Mouse (Mus musculus) intestine, embryonic 15.5 days (tissue): Measurements from ENCODE around the gene Dnajb8. TPM values are rescaled to one million over a fixed set of nuclear protein-coding genes. Genes with fewer than 3 reads are reported as not detected.

Experiments used
- ATAC-seq: fragments of 200-750 bp; cut with Nextera tagmentation; 2 replicates; pipeline ENCODE4 v1.8.0; 2017; ENCODE audit warnings: moderate TSS enrichment, moderate library complexity
- H3K27ac ChIP-seq: fragments of 300-500 bp; sonication (generic); 2 replicates; pipeline ENCODE4 v1.5.1; 2015; ENCODE audit warnings: mild to moderate bottlenecking, inconsistent platforms
- H3K27me3 ChIP-seq: fragments of 300-500 bp; sonication (generic); replicated peaks from 2 replicates; pipeline ENCODE4 v1.6.1; 2015; ENCODE audit warnings: inconsistent platforms
- H3K36me3 ChIP-seq: fragments of 300-500 bp; sonication (generic); 2 replicates; pipeline ENCODE4 v1.6.1; 2015; ENCODE audit warnings: inconsistent platforms
- H3K4me1 ChIP-seq: fragments of 300-500 bp; sonication (generic); replicated peaks from 2 replicates; pipeline ENCODE4 v1.6.1; 2015; ENCODE audit warnings: inconsistent platforms
- H3K4me2 ChIP-seq: fragments of 300-500 bp; sonication (generic); replicated peaks from 2 replicates; pipeline ENCODE4 v1.6.1; 2015; ENCODE audit warnings: mild to moderate bottlenecking, inconsistent platforms
- H3K4me3 ChIP-seq: fragments of 300-500 bp; sonication (generic); replicated peaks from 2 replicates; pipeline ENCODE4 v1.5.1; 2015; ENCODE audit warnings: inconsistent platforms
- H3K9ac ChIP-seq: fragments of 300-500 bp; sonication (generic); 2 replicates; pipeline ENCODE4 v1.6.1; 2015; ENCODE audit warnings: inconsistent platforms
- H3K9me3 ChIP-seq: fragments of 300-500 bp; sonication (generic); 2 replicates; pipeline ENCODE4 v1.6.1; 2016; ENCODE audit warnings: inconsistent platforms
- WGBS: fragments of 180-500 bp; shearing (Covaris S2); methylation state at CpG from one replicate; pipeline ENCODE4 v1.1.7; 2015; 5-methylcytosine and 5-hydroxymethylcytosine counted together
- polyA plus RNA-seq: library from polyadenylated mRNA; unstranded; fragments of >200 nt; fragmentation: Nextera tagmentation; extraction: Ambion mirVana; gene quantifications from 2 replicates; pipeline ENCODE4 v1.2.1, GENCODE M21; 2015

The Dnajb8 gene
- polyA plus RNA-seq, 1 experiment from 2014 or later, result not detected

DNA sequence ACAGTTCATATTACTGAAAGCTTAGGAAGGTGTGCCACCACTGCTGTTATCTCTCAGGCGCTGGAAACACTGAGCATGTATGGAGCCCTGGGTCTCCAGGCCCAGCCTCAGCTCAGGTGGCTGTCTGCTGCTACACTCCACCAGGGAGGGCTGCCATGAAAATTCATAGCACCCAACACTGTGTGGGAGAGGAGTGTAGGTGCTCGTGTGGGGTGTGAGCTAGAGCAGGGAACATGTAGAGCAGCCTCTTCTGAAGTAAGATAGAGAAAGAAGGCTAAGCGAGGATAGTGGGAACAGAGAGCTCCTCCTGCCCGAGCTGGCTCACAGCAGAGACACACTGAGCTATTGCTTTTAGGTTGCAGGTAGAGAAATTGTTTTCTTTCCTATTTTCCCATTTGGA is 54.2 kb downstream of the Dnajb8 start:
- Histone ChIP-seq H3K9ac (no peak overlapping the region), H3K36me3 (no peaks in the 10 kb centered on the region), H3K27me3 (no peaks in the 10 kb centered on the region), H3K4me3 (no peak overlapping the region), H3K4me2 (no peak overlapping the region), H3K9me3 (no peaks in the 10 kb centered on the region), H3K4me1 (no peaks in the 10 kb centered on the region; the same call in 1 of the 2 replicates), H3K27ac (no peak overlapping the region)
- 67% methylated on average over 4 of the region's 4 CpGs for WGBS
- no peak for ATAC-seq

DNA sequence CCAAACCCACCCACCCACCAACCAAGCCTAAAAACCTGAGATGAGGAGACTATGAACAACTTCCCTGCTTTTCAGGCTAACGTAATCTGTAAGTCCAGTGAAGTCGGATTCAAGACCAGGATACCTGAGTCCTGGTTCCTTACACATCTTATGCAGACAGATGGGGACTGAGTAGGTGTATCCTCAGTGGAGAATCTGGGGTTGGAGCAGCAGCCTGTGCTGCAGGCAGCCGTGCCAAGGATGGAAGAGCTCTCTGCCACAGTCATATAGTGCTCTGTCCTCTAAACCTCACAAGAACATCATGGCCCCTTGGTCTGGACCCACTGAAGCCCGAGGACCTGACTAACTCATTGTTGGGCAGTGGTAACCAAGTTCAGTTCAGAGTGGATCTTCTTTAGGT is 55.2 kb downstream of the Dnajb8 start:
- Histone ChIP-seq H3K9me3 (no peaks in the 10 kb centered on the region), H3K4me3 (no peak overlapping the region), H3K27me3 (no peaks in the 10 kb centered on the region), H3K4me1 (no peaks in the 10 kb centered on the region; the same call in 1 of the 2 replicates), H3K27ac (no peak overlapping the region), H3K4me2 (no peak overlapping the region), H3K36me3 (no peaks in the 10 kb centered on the region), H3K9ac (no peak overlapping the region)
- no peak for ATAC-seq
- 87% methylated on average over 4 of the region's 4 CpGs for WGBS

DNA sequence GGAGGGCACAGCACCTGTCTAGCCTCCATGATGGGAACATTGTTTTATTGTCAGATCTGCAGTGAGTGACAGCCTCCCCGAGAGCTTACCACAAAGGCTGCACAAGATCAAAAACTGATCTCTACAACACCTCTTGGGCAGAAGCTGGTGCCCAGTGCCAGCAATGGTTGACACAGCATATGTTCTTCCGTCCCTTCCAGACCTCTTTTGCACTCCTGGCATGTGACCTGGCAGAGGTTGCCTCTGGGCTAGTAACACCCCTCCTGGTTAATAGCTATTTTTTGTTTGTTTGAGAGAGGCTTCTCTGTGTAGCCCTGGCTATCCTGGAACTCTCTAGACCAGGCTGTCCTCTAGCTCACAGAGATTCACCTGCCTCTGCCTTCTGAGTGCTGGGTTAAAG is 56.1 kb downstream of the Dnajb8 start:
- 95% methylated on average over 2 of the region's 2 CpGs for WGBS
- H3K9me3 ChIP-seq, result no peaks in the 10 kb centered on the region
- no peaks in the 10 kb centered on the region for H3K27me3 ChIP-seq
- H3K4me2 ChIP-seq, result no peak overlapping the region
- ATAC-seq, result no peak
- H3K36me3 ChIP-seq, result no peaks in the 10 kb centered on the region
- no peak overlapping the region for H3K9ac ChIP-seq
- no peak overlapping the region for H3K4me3 ChIP-seq
- no peak overlapping the region for H3K27ac ChIP-seq
- H3K4me1 ChIP-seq, result no peaks in the 10 kb centered on the region

DNA sequence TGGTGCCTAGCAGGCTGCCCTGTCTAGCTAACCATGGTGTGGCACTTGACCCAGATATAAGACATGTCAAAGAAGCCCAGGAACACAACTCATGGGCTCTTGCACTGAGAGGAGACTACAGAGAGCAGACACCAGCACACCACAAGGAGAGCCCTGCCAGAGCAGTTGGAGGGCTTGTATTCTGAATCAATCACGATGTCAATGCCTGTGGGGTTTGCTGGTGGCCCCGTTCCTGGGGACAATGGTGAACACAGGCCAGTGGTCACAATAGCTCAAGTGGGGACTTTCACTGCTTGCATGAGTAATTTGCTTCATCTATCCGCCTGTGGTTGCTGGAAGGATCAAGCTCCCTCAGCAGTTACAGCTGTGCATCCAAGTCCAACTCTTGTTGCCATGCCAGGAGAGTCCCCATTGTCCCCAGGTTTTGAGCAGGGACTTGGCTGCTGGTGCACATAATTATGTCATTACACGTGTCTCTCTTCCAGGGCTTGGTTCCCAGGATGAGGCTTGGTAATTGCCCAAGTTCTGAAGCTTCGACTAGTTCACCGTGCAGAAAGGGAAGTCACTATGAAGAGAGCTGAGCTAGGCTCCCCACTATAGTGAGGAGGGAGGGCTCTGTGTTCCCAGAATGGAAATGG is 68.2 kb downstream of the Dnajb8 start:
- H3K4me2 ChIP-seq, result no peak overlapping the region
- no peak overlapping the region for H3K4me3 ChIP-seq
- no peaks in the 10 kb centered on the region for H3K4me1 ChIP-seq
- no peak overlapping the region for H3K27ac ChIP-seq
- H3K9me3 ChIP-seq, result no peaks in the 10 kb centered on the region
- no peak for ATAC-seq
- 0 out of 2 replicates have a peak, but pooled peaks cover 3% of the 10 kb centered on the region for H3K36me3 ChIP-seq
- no peak overlapping the region for H3K9ac ChIP-seq
- 84% methylated on average over 6 of the region's 6 CpGs for WGBS
- H3K27me3 ChIP-seq, result no peaks in the 10 kb centered on the region

DNA sequence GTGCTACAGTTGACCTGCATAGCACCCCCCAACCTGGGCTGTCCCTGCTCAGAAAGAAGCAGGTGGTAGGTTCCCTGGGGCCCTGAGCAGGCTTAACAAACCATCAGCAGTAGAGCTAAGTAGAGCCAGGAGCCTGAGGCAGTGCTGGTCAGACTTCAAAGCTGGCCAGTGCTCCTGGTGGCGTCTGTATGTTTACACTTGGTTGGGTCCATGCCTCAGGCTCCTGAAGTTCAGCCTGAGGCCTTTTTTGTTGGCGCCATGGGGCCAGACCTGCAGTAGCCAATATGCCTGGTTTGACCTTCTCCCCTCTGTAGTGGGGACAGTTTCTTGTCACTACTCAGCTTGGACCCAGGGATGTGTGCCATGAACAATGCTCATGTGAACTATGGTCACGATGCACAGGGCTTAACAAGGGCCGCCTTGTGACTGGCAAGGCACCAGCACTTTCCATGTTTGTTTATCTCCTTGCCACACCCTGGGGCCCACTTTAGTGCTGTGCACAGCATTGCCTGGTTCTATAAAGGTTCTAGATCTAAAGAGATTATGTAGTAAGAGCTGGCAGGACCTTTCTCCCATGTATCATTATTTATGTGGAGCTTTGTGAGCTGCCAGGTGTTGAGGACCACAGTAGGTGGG is 70.3 kb downstream of the Dnajb8 start:
- H3K27ac ChIP-seq, result no peak overlapping the region

DNA sequence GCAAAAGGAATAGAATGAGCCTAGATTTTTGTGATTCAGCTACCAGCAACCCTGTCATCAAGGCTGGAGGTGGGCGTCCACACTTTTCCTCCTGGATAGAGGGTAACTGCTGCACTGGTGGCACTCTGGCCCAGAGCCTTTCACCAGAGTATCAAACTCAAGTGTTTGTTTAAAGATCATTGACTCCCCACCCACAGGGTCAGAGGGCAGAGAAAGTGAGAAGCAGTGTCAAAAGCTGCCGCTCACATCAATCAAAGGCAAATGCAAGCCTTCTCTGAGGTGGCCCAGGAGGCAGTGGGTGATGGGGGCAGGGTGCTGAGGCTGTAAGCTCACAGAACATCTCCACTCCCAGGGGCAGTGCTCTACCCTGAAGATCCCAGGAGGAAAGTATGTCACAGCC is 77.4 kb downstream of the Dnajb8 start:
- peak; percentile 34 for ATAC-seq
- Histone ChIP-seq H3K27ac (no peak overlapping the region), H3K9me3 (no peaks in the 10 kb centered on the region), H3K36me3 (no peaks in the 10 kb centered on the region), H3K4me2 (no peak overlapping the region), H3K27me3 (no peaks in the 10 kb centered on the region), H3K4me3 (no peak overlapping the region), H3K9ac (no peak overlapping the region), H3K4me1 (no peaks in the 10 kb centered on the region)
- WGBS, result 44% methylated on average over 2 of the region's 2 CpGs

More for the DNA sequence above, 70.3 kb downstream of the Dnajb8 start:
- H3K27me3 ChIP-seq, result no peaks in the 10 kb centered on the region
- no peak overlapping the region for H3K4me2 ChIP-seq
- WGBS, result 67% methylated on average over 4 of the region's 4 CpGs
- ATAC-seq, result no peak
- no peak overlapping the region for H3K4me3 ChIP-seq
- 0 out of 2 replicates have a peak, but pooled peaks cover 3% of the 10 kb centered on the region for H3K36me3 ChIP-seq
- no peak overlapping the region for H3K9ac ChIP-seq
- no peaks in the 10 kb centered on the region for H3K9me3 ChIP-seq
- no peaks in the 10 kb centered on the region for H3K4me1 ChIP-seq

DNA sequence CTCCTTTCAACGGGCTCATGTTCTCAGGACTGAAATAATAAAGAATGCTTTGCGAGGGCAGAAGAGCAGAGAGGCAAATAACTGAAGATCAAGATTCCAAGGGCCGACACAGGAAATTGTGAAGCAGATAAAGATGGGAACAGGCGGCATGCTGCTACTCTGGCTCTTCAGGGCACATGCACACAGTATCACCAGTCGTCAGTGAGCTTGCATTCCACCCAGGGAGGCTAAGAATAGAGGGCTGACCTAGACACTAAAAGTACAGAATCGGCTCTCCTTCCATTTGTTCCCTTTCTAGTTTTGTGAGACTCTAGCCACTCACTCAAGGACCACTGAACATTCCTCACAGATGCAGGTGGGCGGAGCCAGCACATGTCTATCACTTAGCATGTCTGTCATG is 79.2 kb downstream of the Dnajb8 start:
- Histone ChIP-seq H3K27me3 (no peaks in the 10 kb centered on the region), H3K4me2 (no peak overlapping the region), H3K27ac (no peak overlapping the region), H3K4me3 (no peak overlapping the region), H3K9ac (no peak overlapping the region), H3K9me3 (no peaks in the 10 kb centered on the region), H3K36me3 (no peaks in the 10 kb centered on the region), H3K4me1 (no peaks in the 10 kb centered on the region)
- ATAC-seq, result no peak
- 53% methylated on average over 7 of the region's 7 CpGs for WGBS

Other genes starting within 250 kb of the Dnajb8 start
- 23.4 and 29.6 TPM in 2 replicates for gene H1fx, start 240.6 kb upstream of the Dnajb8 start, polyA plus RNA-seq
- 243 and 244 TPM in 2 replicates for gene Rab7, start 177.0 kb upstream of the Dnajb8 start, polyA plus RNA-seq
- gene Rpn1, start 137.8 kb upstream of the Dnajb8 start, polyA plus RNA-seq, result 423 and 425 TPM in 2 replicates
- gene Gata2, start 28.4 kb upstream of the Dnajb8 start, polyA plus RNA-seq, result 6.4 and 8.7 TPM in 2 replicates
- 40.1 and 40.7 TPM in 2 replicates for gene Eefsec, start 224.3 kb downstream of the Dnajb8 start, polyA plus RNA-seq
- gene Ruvbl1, start 243.1 kb downstream of the Dnajb8 start, polyA plus RNA-seq, result 125 and 132 TPM in 2 replicates